Mouse (Mus musculus): Measurements from ENCODE around the gene Papola.

Gene Papola

GRCm38 (mm10) chr12:105784196-105784999 lies at the start of gene Papola:
Papola (plus strand) TSS chr12:105784694.
- peak; percentile 77 for DNase-seq (ENCODE audit: extremely low read depth, low read depth)

GRCm38 (mm10) chr12:105735226-105735888 lies 49.1 kb upstream of the Papola start:
- DNase-seq (ENCODE audit: extremely low read depth, low read depth): no peak

GRCm38 (mm10) chr12:105735889-105736251 lies 48.6 kb upstream of the Papola start:
- no peak for DNase-seq (ENCODE audit: extremely low read depth, low read depth)

GRCm38 (mm10) chr12:105738316-105739096 lies 46.0 kb upstream of the Papola start:
- no peak for DNase-seq (ENCODE audit: extremely low read depth, low read depth)

- no peak for DNase-seq (ENCODE audit: extremely low read depth, low read depth)
Measured at GRCm38 (mm10) chr12:105739656-105740055, 44.8 kb upstream of the Papola start.

GRCm38 (mm10) chr12:105748114-105748513 lies 36.4 kb upstream of the Papola start:
- no peak for DNase-seq (ENCODE audit: extremely low read depth, low read depth)

GRCm38 (mm10) chr12:105753813-105754212 lies 30.7 kb upstream of the Papola start:
- no peak for DNase-seq (ENCODE audit: extremely low read depth, low read depth)

GRCm38 (mm10) chr12:105757816-105758497 lies 26.5 kb upstream of the Papola start:
- DNase-seq (ENCODE audit: extremely low read depth, low read depth): no peak

- DNase-seq (ENCODE audit: extremely low read depth, low read depth): no peak
Measured at GRCm38 (mm10) chr12:105758911-105759310, 25.6 kb upstream of the Papola start.

GRCm38 (mm10) chr12:105759849-105760478 lies 24.5 kb upstream of the Papola start:
- DNase-seq (ENCODE audit: extremely low read depth, low read depth): peak; percentile 72

- no peak for DNase-seq (ENCODE audit: extremely low read depth, low read depth)
Measured at GRCm38 (mm10) chr12:105761171-105761570, 23.3 kb upstream of the Papola start.

GRCm38 (mm10) chr12:105761629-105762028 lies 22.9 kb upstream of the Papola start:
- DNase-seq (ENCODE audit: extremely low read depth, low read depth): no peak

GRCm38 (mm10) chr12:105769700-105770099 lies 14.8 kb upstream of the Papola start:
- no peak for DNase-seq (ENCODE audit: extremely low read depth, low read depth)

- DNase-seq (ENCODE audit: extremely low read depth, low read depth): no peak
Measured at GRCm38 (mm10) chr12:105774871-105775270, 9.6 kb upstream of the Papola start.

- peak; percentile 34 for DNase-seq (ENCODE audit: extremely low read depth, low read depth)
Measured at GRCm38 (mm10) chr12:105777651-105778050, 6.8 kb upstream of the Papola start.

- DNase-seq (ENCODE audit: extremely low read depth, low read depth): no peak
Measured at GRCm38 (mm10) chr12:105785000-105785774, 693 bp downstream of the Papola start.

- no peak for DNase-seq (ENCODE audit: extremely low read depth, low read depth)
Measured at GRCm38 (mm10) chr12:105786113-105786512, 1.6 kb downstream of the Papola start.

- DNase-seq (ENCODE audit: extremely low read depth, low read depth): no peak
Measured at GRCm38 (mm10) chr12:105787626-105788025, 3.1 kb downstream of the Papola start.

- no peak for DNase-seq (ENCODE audit: extremely low read depth, low read depth)
Measured at GRCm38 (mm10) chr12:105789885-105790284, 5.4 kb downstream of the Papola start.

GRCm38 (mm10) chr12:105794896-105795295 lies 10.4 kb downstream of the Papola start:
- DNase-seq (ENCODE audit: extremely low read depth, low read depth): no peak
